ENCODE assay signal across 17 mouse cellular contexts in genomic region chr8:108859983-108860382, GRCm38 (mm10).
DNase-seq lines count a peak whose midpoint lies in the region; ATAC-seq and TF ChIP-seq lines count a peak whose summit lies in the region.
"Had no signal": no experiment of that assay in that cellular context is flagged by ENCODE, and none has a peak within 500 bp of the region (broad histone marks: within the 10 kb centered on the region; RNA-seq: fewer than 3 reads in every experiment).

No protein-coding gene starts in this region.

- 0 out of 2 replicates have a peak, but pooled peaks have one; percentile 9 for ATAC-seq in lung, embryonic 16.5 days (ENCODE audit: low read depth)
- ATAC-seq: forebrain, postnatal 0 days had no signal

- H3K4me2 ChIP-seq in lung, embryonic 16.5 days (ENCODE audit: low read depth, low read length): no peak overlapping the region
- H3K4me2 ChIP-seq: hindbrain, embryonic 14.5 days; limb, embryonic 12.5 days; neural tube, embryonic 12.5 days had no signal

- peaks cover 3% of the 10 kb centered on the region; the same call in 1 of the 2 replicates for H3K4me1 ChIP-seq in lung, embryonic 16.5 days (replicated peaks; ENCODE audit: control insufficient read depth, insufficient read depth, low read length)

- TF ChIP-seq CTCF in left cerebral cortex, adult 2 months (IDR thresholded peaks at IDR 0.05): no peak

- peaks cover 13% of the 10 kb centered on the region for H3K36me3 ChIP-seq in lung, embryonic 16.5 days (ENCODE audit: control insufficient read depth, insufficient read depth, low read length)

- peak; percentile 25 for DNase-seq in kidney, adult 9 months
- no peak for DNase-seq in kidney, adult 11 months
- DNase-seq in heart, adult 9 months (ENCODE audit: low spot score in 2 of 2): peak; percentile 50 to 55
- peak; percentile 55 for DNase-seq in heart, postnatal 4 days
- DNase-seq in layer of hippocampus, adult 9-10 months (ENCODE audit: low spot score): no peak
- no peak for DNase-seq in frontal cortex, postnatal 36 days (ENCODE audit: low spot score in 2 of 2)
- DNase-seq in left cerebral cortex, adult 2 months (ENCODE audit: extremely low spot score in 1 of 2, low spot score in 2 of 2): no peak
- DNase-seq: B cell, adult 2 months; cerebellum, postnatal 25 days; forebrain, postnatal 0 days; gastrocnemius, postnatal 14 days; thymus, adult 2 months had no signal

- 0 out of 2 replicates have a peak overlapping the region, but pooled peaks have one; percentile 14 for H3K9ac ChIP-seq in lung, embryonic 16.5 days (ENCODE audit: low read length)
- H3K9ac ChIP-seq: forebrain, postnatal 0 days; hindbrain, embryonic 14.5 days; limb, embryonic 12.5 days; neural tube, embryonic 12.5 days had no signal

- WGBS in lung, embryonic 16.5 days: 56% methylated on average over 9 of the region's 9 CpGs

- intact Hi-C loops in left cerebral cortex, adult 2 months (cut with DNase I): no loop called here

- H3K9me3 ChIP-seq in lung, embryonic 16.5 days (ENCODE audit: control insufficient read depth, low read length): no peaks in the 10 kb centered on the region
- H3K9me3 ChIP-seq: limb, embryonic 12.5 days; neural tube, embryonic 12.5 days had no signal

- H3K27ac ChIP-seq in lung, embryonic 16.5 days (ENCODE audit: low read length): no peak overlapping the region
- no peak overlapping the region for H3K27ac ChIP-seq in left cerebral cortex, adult 2 months
- H3K27ac ChIP-seq: hindbrain, embryonic 14.5 days; limb, embryonic 12.5 days; neural tube, embryonic 12.5 days had no signal

- H3K27me3 ChIP-seq in lung, embryonic 16.5 days (ENCODE audit: control insufficient read depth, insufficient read depth, low read depth, low read length): no peaks in the 10 kb centered on the region
- H3K27me3 ChIP-seq: limb, embryonic 12.5 days; neural tube, embryonic 12.5 days had no signal

- H3K4me3 ChIP-seq in lung, embryonic 16.5 days (ENCODE audit: low read length): no peak overlapping the region
- H3K4me3 ChIP-seq in left cerebral cortex, adult 2 months: no peak overlapping the region
- H3K4me3 ChIP-seq: erythroblast, embryonic 14.5 days; limb, embryonic 12.5 days; neural tube, embryonic 12.5 days had no signal

Comparison
In these comparisons a context has a peak if more than half of its experiments do, and no peak if none do; other contexts are left out.
1. DNase-seq: peak in kidney, adult 9 months (single experiment), heart, adult 9 months (2 of 2) and heart, postnatal 4 days (single experiment); none in kidney, adult 11 months (single experiment), layer of hippocampus, adult 9-10 months (single experiment), frontal cortex, postnatal 36 days (0 of 2) and left cerebral cortex, adult 2 months (0 of 2).